Mouse (Mus musculus) inflammation-experienced regulatory T-cells, adult 16 weeks (primary cell): ENCODE results near the gene A530064D06Rik. TPM values are rescaled to one million over a fixed set of nuclear protein-coding genes. Genes with fewer than 3 reads are reported as not detected.

Source experiments
- polyA plus RNA-seq: library from polyadenylated mRNA; unstranded; fragments of 100-300 nt; shearing (Covaris generic); gene quantifications from one replicate; pipeline ENCODE4 v1.2.1, GENCODE M21; 2017

Gene A530064D06Rik
- polyA plus RNA-seq, result not detected

GRCm38 (mm10) chr17:48167103-48167502 is at the start of gene A530064D06Rik:
A530064D06Rik (minus strand) TSS chr17:48167275.

GRCm38 (mm10) chr17:48146120-48146519 is 21.0 kb downstream of the A530064D06Rik start, which contains the start of gene 9830107B12Rik:
9830107B12Rik (minus strand) TSS chr17:48146268.

Other genes starting within 250 kb of the A530064D06Rik start
- gene Foxp4, start 242.6 kb downstream of the A530064D06Rik start, polyA plus RNA-seq, result 8.2 TPM
- gene 1700122O11Rik, start 129.0 kb downstream of the A530064D06Rik start, polyA plus RNA-seq, result not detected
- gene 1700067P10Rik, start 78.0 kb downstream of the A530064D06Rik start, polyA plus RNA-seq, result not detected
- not detected for gene 9830107B12Rik, start 21.0 kb downstream of the A530064D06Rik start, polyA plus RNA-seq
- not detected for gene Trem1, start 65.5 kb upstream of the A530064D06Rik start, polyA plus RNA-seq
- not detected for gene Trem3, start 80.5 kb upstream of the A530064D06Rik start, polyA plus RNA-seq
- 5.6 TPM for gene Treml4, start 97.0 kb upstream of the A530064D06Rik start, polyA plus RNA-seq
- 22.9 TPM for gene Treml2, start 132.2 kb upstream of the A530064D06Rik start, polyA plus RNA-seq
- gene B430306N03Rik, start 148.9 kb upstream of the A530064D06Rik start, polyA plus RNA-seq, result 4.3 TPM
- not detected for gene Trem2, start 179.1 kb upstream of the A530064D06Rik start, polyA plus RNA-seq
- gene Treml1, start 192.6 kb upstream of the A530064D06Rik start, polyA plus RNA-seq, result not detected
- gene Nfya, start 242.6 kb upstream of the A530064D06Rik start, polyA plus RNA-seq, result 8.0 TPM
- 97.7 TPM for gene Oard1, start 242.7 kb upstream of the A530064D06Rik start, polyA plus RNA-seq